Mouse (Mus musculus) midbrain, embryonic 13.5 days (tissue): ENCODE data around the gene Dmwd. TPM values are rescaled to one million over a fixed set of nuclear protein-coding genes. Genes with fewer than 3 reads are reported as not detected.

Experiments used
- ATAC-seq: fragments of 200-750 bp; cut with Nextera tagmentation; 2 replicates; pipeline ENCODE4 v1.8.0; 2017; ENCODE audit warnings: mild to moderate bottlenecking, moderate TSS enrichment, moderate library complexity
- H3K27ac ChIP-seq: fragments of 300-500 bp; sonication (generic); 2 replicates; pipeline ENCODE4 v1.5.1; 2015; ENCODE audit warnings: inconsistent platforms, mild to moderate bottlenecking, moderate library complexity
- H3K27me3 ChIP-seq: fragments of 300-500 bp; sonication (generic); 2 replicates; pipeline ENCODE4 v1.6.1; 2015; ENCODE audit warnings: mild to moderate bottlenecking, inconsistent platforms
- H3K36me3 ChIP-seq: fragments of 300-500 bp; sonication (generic); 2 replicates; pipeline ENCODE4 v1.6.1; 2015; ENCODE audit warnings: mild to moderate bottlenecking, inconsistent platforms
- H3K4me1 ChIP-seq: fragments of 300-500 bp; sonication (generic); replicated peaks from 2 replicates; pipeline ENCODE4 v1.6.1; 2015; ENCODE audit warnings: inconsistent platforms
- H3K4me2 ChIP-seq: fragments of 300-500 bp; sonication (generic); replicated peaks from 2 replicates; pipeline ENCODE4 v1.6.1; 2015; ENCODE audit warnings: moderate library complexity, mild to moderate bottlenecking, inconsistent platforms
- H3K4me3 ChIP-seq: fragments of 300-500 bp; sonication (generic); replicated peaks from 2 replicates; pipeline ENCODE4 v1.5.1; 2015; ENCODE audit warnings: mild to moderate bottlenecking, inconsistent platforms
- H3K9ac ChIP-seq: fragments of 300-500 bp; sonication (generic); replicated peaks from 2 replicates; pipeline ENCODE4 v1.6.1; 2015; ENCODE audit warnings: mild to moderate bottlenecking, inconsistent platforms
- H3K9me3 ChIP-seq: fragments of 300-500 bp; sonication (generic); 2 replicates; pipeline ENCODE4 v1.6.1; 2016; ENCODE audit warnings: mild to moderate bottlenecking, inconsistent platforms
- WGBS: fragments of 180-500 bp; shearing (Covaris S2); methylation state at CpG from one replicate; pipeline ENCODE4 v1.1.7; 2015; 5-methylcytosine and 5-hydroxymethylcytosine counted together
- polyA plus RNA-seq: library from polyadenylated mRNA; unstranded; fragments of >200 nt; fragmentation: Nextera tagmentation; extraction: Ambion mirVana; gene quantifications from 2 replicates; pipeline ENCODE4 v1.2.1, GENCODE M21; 2015

Gene Dmwd
- polyA plus RNA-seq, 1 experiment from 2014 or later = 25.3 TPM

DNA sequence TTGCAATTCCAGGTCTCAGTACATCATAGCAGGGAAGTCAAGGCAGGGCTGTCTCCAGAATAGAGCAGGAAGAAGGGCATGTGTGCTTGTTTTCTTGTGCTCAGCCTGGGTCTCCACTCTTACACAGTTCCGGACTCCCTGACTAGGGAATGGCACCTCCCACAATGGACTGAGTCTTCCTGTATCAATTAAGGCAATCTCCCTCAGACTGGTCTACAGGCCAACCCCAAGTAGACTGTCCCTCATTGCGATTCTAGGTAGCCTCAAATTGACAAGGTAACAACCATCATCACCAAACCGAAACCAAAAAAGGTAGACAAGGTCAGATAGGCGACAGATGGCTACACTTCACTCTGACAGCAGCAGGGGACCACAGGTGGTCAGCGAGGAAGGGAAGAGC is 796 bp upstream of the Dmwd start:
- Histone ChIP-seq H3K4me2 (peak overlapping the region; percentile 90), H3K36me3 (peaks cover 26% of the 10 kb centered on the region), H3K4me3 (peak overlapping the region; percentile 76), H3K27ac (0 out of 2 replicates have a peak overlapping the region, but pooled peaks have one; percentile 2), H3K4me1 (peaks cover 22% of the 10 kb centered on the region), H3K27me3 (no peaks in the 10 kb centered on the region), H3K9ac (peak overlapping the region; percentile 3; the same call in 1 of the 2 replicates), H3K9me3 (no peaks in the 10 kb centered on the region)
- 0 out of 2 replicates have a peak, but pooled peaks have one; percentile 8 for ATAC-seq
- WGBS = 62% methylated on average over 5 of the region's 5 CpGs

DNA sequence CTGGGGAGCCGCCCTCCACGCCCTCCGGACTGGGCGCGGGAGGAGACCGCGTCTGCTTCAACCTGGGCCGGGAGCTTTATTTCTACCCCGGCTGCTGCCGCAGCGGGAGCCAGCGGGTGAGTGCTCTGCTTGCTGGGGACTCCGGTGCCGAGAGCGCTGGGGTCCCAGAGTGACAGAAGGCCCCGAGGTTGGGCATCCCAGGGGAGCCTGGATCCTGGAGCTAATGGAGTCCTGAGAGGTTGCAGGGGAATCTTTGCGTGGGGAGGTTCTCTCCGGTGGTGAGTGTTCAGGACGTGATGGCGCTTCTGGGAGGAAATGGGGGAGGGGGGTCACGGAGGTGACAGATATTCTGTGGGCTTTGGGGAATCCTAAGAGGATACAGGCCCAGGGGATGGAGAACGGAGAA is 562 bp downstream of the Dmwd start:
- H3K4me2 ChIP-seq = peak overlapping the region; percentile 90
- H3K36me3 ChIP-seq = peaks cover 40% of the 10 kb centered on the region
- WGBS = under 1% methylated on average over 22 of the region's 22 CpGs
- peaks cover 22% of the 10 kb centered on the region for H3K4me1 ChIP-seq
- H3K9ac ChIP-seq = peak overlapping the region; percentile 97
- H3K9me3 ChIP-seq = no peaks in the 10 kb centered on the region
- no peaks in the 10 kb centered on the region for H3K27me3 ChIP-seq
- H3K27ac ChIP-seq = peak overlapping the region; percentile 79
- peak overlapping the region; percentile 76 for H3K4me3 ChIP-seq
- ATAC-seq = no peak; the same call in 1 of the 2 replicates

DNA sequence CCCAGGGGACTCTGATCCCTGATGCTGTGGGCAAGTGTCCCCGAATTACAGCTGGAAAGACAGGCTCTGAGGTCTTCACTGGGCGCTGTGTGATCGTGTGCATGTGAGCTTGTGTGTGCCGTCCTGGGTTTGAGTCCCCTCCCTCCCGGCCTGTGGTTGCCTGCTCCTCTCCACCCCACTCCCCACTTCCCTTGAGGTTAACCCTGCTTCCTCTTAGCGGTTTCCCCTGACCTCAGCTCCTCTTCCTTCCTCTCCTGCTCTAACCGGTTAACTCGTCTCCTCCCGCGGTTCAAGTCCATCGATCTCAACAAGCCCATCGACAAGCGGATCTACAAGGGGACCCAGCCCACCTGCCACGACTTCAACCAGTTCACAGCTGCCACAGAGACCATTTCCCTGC is 1.7 kb downstream of the Dmwd start:
- Histone ChIP-seq H3K4me2 (peak overlapping the region; percentile 90), H3K4me1 (peaks cover 22% of the 10 kb centered on the region), H3K36me3 (peaks cover 52% of the 10 kb centered on the region), H3K4me3 (peak overlapping the region; percentile 76), H3K9ac (peak overlapping the region; percentile 97; the same call in 1 of the 2 replicates), H3K27ac (no peak overlapping the region), H3K9me3 (no peaks in the 10 kb centered on the region), H3K27me3 (no peaks in the 10 kb centered on the region)
- WGBS = 75% methylated on average over 14 of the region's 14 CpGs
- ATAC-seq = no peak

DNA sequence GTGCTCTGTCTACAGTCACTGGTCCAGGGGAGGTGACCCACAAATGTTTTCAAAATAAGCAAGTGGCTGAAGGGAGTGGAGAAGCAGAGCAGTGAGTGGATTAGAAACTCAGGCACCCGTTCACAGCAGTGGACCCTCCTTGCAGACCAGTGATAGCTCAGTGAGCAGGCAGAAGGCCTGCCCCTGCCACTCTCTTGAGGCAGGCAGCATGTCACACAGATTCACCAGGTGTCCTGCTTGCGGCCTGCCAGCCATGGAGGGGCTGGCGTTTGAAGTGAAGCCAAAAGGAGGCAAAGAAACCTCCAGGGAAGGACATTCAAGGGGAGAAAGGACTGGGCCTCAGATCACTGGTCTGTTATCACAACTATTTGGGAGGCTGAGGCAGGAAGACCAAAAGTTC is 2.7 kb downstream of the Dmwd start:
- Histone ChIP-seq H3K27me3 (no peaks in the 10 kb centered on the region), H3K9ac (no peak overlapping the region), H3K36me3 (peaks cover 60% of the 10 kb centered on the region), H3K4me2 (no peak overlapping the region), H3K27ac (no peak overlapping the region), H3K4me1 (peaks cover 29% of the 10 kb centered on the region), H3K4me3 (no peak overlapping the region), H3K9me3 (no peaks in the 10 kb centered on the region)
- WGBS = 87% methylated on average over 3 of the region's 3 CpGs
- ATAC-seq = no peak

DNA sequence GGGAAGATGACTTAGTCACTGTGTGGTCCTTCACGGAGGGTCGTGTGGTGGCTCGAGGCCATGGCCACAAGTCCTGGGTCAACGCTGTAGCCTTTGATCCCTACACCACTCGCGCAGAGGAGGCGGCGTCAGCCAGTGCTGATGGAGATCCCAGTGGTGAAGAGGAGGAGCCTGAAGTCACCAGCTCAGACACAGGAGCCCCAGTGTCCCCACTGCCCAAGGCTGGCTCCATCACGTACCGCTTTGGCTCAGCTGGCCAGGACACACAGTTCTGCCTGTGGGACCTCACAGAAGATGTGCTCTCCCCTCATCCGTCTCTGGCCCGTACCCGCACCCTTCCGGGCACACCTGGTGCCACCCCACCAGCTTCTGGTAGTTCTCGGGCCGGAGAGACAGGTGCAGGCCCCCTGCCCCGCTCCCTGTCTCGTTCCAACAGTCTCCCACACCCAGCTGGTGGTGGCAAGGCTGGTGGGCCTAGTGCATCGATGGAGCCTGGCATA is 4.5 kb downstream of the Dmwd start:
- Histone ChIP-seq H3K27me3 (no peaks in the 10 kb centered on the region), H3K9ac (no peak overlapping the region), H3K36me3 (peaks cover 69% of the 10 kb centered on the region), H3K4me1 (peaks cover 41% of the 10 kb centered on the region), H3K27ac (no peak overlapping the region), H3K4me2 (no peak overlapping the region), H3K4me3 (no peak overlapping the region), H3K9me3 (no peaks in the 10 kb centered on the region)
- WGBS = 90% methylated on average over 19 of the region's 19 CpGs
- no peak for ATAC-seq

DNA sequence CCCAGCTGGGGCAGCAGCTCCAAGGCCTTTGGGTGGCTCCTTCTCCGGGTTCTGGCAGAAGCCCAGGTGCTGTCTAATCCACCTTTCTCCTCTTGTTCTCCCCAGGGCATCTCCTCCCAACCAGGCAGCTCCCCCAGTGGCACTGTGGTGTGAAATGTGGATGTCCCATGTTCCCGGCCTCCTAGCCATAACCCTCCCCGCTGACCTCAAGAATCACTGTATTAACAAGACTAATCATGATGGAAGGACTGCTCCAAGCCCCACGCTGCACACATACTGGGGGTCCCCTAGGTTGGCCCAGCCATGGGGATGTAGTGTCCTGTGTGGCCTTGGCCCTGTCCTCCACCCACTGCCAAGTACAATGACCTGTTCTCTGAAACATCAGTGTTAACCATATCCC is 6.1 kb downstream of the Dmwd start:
- ATAC-seq = no peak
- H3K27ac ChIP-seq = no peak overlapping the region
- 91% methylated on average over 4 of the region's 4 CpGs for WGBS
- H3K4me1 ChIP-seq = peaks cover 36% of the 10 kb centered on the region
- H3K27me3 ChIP-seq = no peaks in the 10 kb centered on the region
- no peak overlapping the region for H3K4me2 ChIP-seq
- H3K9ac ChIP-seq = no peak overlapping the region
- no peaks in the 10 kb centered on the region for H3K9me3 ChIP-seq
- H3K4me3 ChIP-seq = no peak overlapping the region
- peaks cover 76% of the 10 kb centered on the region for H3K36me3 ChIP-seq

DNA sequence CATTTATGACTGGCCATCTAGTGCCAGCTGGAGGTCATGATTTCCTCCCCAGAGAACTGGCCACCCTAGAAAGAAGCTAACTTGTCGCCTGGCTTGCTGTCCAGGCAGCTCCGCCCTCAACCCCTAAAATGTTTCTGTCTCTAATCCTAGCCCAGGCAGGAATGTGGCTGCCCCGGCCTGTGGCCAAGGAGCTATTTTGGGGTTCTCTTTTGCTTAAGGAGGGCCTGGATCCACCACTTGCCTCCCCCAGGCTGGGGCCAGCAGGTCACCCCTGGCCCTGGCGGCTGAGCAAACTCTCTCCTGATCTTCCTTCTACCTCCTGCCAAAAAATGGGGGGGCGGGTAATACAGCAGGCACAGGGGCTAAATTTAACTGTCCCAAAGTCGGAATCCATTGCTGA is 7.1 kb downstream of the Dmwd start:
- 59% methylated on average over 6 of the region's 6 CpGs for WGBS
- no peak for ATAC-seq
- H3K36me3 ChIP-seq = peaks cover 80% of the 10 kb centered on the region

DNA sequence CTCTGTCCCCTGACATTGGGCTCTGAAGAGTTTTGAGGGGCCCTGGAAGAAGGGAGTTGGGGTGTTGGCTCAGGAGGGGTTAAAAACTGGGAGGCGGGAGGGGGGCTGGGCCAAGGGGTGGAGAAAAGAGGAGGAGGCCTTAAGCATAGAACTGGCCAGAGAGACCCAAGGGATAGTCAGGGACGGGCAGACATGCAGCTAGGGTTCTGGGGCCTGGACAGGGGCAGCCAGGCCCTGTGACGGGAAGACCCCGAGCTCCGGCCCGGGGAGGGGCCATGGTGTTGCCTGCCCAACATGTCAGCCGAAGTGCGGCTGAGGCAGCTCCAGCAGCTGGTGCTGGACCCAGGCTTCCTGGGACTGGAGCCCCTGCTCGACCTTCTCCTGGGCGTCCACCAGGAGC is 7.7 kb downstream of the Dmwd start, which contains the start of gene Dmpk:
Dmpk (plus strand) TSS at position 149 of the 400 bp plus-strand sequence.
- H3K4me2 ChIP-seq = no peak within 1 kb of the TSS
- no peak within 1 kb of the TSS for H3K27ac ChIP-seq
- peak within 1 kb of the TSS; percentile 11; the same call in 1 of the 2 replicates for H3K9ac ChIP-seq
- H3K36me3 ChIP-seq = peaks cover 80% of the 10 kb centered on the region
- H3K27me3 ChIP-seq = no peaks in the 10 kb centered on the region
- 0 out of 2 replicates have a peak, but pooled peaks have one; percentile 24 for ATAC-seq
- WGBS = 49% methylated on average over 10 of the region's 10 CpGs
- H3K9me3 ChIP-seq = no peaks in the 10 kb centered on the region
- peaks cover 25% of the 10 kb centered on the region for H3K4me1 ChIP-seq
- H3K4me3 ChIP-seq = no peak within 1 kb of the TSS

More for the DNA sequence above, 7.1 kb downstream of the Dmwd start:
- H3K9me3 ChIP-seq = no peaks in the 10 kb centered on the region
- no peak overlapping the region for H3K9ac ChIP-seq
- no peak overlapping the region for H3K27ac ChIP-seq
- no peak overlapping the region for H3K4me3 ChIP-seq
- no peak overlapping the region for H3K4me2 ChIP-seq
- H3K27me3 ChIP-seq = no peaks in the 10 kb centered on the region
- peaks cover 27% of the 10 kb centered on the region for H3K4me1 ChIP-seq

DNA sequence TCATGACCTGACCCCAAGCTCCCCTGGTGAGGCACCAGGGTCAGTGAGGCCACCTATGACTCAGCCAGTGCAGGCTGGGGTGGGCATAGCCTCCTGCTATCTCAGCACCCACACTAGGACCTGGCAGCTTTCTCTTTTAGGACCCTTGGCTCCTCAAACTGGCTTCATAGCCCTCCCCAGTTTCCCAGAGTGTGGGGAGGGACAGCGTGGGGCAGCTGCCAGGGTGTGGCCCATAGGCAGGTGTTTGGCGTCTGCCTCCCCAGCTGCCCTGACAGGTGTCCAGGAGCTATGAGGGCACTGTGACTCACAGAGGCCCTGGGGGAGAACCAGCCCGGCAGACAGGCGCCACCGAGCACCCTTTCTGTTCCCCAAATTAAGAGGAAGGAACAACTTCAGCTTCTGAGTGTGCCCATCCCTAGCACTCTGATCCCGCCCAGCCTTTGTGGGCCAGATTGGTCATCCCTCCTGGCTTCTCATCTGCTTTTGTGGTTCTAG is 8.3 kb downstream of the Dmwd start:
- Histone ChIP-seq H3K27me3 (no peaks in the 10 kb centered on the region), H3K9ac (peak overlapping the region; percentile 11; the same call in 1 of the 2 replicates), H3K27ac (no peak overlapping the region), H3K4me3 (no peak overlapping the region), H3K9me3 (no peaks in the 10 kb centered on the region), H3K36me3 (peaks cover 78% of the 10 kb centered on the region), H3K4me1 (peaks cover 25% of the 10 kb centered on the region), H3K4me2 (no peak overlapping the region)
- 79% methylated on average over 6 of the region's 6 CpGs for WGBS
- ATAC-seq = peak; percentile 5; the same call in 1 of the 2 replicates

DNA sequence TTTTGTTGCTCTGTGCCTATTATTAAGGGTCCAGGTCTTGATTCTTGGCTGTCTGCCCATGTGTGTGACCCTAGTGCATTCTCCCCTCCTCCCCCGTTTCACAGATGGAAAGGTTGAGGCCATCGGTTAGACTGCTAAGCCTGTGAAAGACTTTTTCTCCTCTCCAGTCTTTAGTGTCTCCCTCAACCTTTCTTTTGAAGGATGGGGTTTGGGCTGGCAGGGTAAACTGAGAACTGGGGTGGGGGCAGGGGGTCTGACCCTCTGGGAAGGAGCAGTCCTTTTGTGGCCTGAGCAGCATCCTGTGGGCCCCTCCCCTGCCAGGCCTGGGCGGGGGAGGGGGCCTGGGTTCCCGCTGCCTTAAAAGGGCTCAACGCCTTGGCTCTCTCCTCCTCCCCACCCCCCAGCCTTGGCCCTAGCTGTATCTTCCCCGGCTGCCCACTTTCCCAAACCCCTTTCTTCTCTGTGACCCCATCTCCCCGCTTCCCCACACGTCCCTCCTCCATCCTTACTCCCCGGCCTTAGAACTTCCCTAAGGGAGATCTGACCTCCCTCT is 9.0 kb downstream of the Dmwd start:
- Histone ChIP-seq H3K4me3 (no peak overlapping the region), H3K27ac (no peak overlapping the region), H3K4me2 (no peak overlapping the region), H3K9me3 (no peaks in the 10 kb centered on the region), H3K36me3 (peaks cover 76% of the 10 kb centered on the region), H3K9ac (0 out of 2 replicates have a peak overlapping the region, but pooled peaks have one; percentile 8), H3K4me1 (peaks cover 25% of the 10 kb centered on the region), H3K27me3 (peaks cover 2% of the 10 kb centered on the region; the same call in 1 of the 2 replicates)
- 29% methylated on average over 9 of the region's 9 CpGs for WGBS
- no peak for ATAC-seq

DNA sequence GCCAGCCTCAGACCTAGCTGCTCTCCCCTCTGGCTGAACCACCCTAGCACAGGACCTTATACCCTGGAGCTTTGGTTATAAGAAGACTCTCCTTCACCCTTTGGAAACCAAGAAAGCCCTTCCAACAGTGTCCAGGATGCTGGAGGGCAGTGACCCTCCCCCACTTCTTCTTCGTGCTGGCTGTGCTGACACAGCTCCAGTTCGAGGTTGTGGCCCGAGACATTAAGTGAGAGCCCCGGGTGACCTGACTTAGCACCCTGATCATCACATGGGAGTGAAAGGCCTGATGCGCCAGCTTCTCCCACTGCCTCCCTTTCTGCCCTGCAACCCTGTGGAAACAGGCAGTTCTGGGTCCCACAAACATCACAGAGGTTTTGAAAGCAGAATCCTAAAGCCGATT is 9.5 kb downstream of the Dmwd start:
- H3K4me1 ChIP-seq = peaks cover 25% of the 10 kb centered on the region
- H3K4me3 ChIP-seq = no peak overlapping the region
- no peak for ATAC-seq
- H3K9ac ChIP-seq = 0 out of 2 replicates have a peak overlapping the region, but pooled peaks have one; percentile 8
- H3K27me3 ChIP-seq = peaks cover 7% of the 10 kb centered on the region; the same call in 1 of the 2 replicates
- no peak overlapping the region for H3K27ac ChIP-seq
- no peak overlapping the region for H3K4me2 ChIP-seq
- WGBS = 12% methylated on average over 6 of the region's 6 CpGs
- peaks cover 76% of the 10 kb centered on the region for H3K36me3 ChIP-seq
- H3K9me3 ChIP-seq = no peaks in the 10 kb centered on the region

DNA sequence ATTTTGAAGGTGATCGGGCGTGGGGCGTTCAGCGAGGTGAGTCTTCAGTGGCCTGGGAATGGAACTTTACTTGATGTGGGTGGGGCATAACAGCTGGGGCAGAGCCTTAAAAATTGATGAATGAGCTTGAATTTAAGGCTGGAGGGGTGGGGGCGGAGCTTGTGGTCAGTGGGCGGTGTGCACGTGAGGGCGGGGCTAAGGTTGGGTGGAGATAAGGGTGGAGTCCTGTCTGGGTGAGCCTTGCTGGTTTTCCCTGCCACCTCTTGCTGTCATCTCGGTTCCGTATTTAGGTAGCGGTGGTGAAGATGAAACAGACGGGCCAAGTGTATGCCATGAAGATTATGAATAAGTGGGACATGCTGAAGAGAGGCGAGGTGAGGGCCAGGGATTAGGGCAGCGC is 10.0 kb downstream of the Dmwd start:
- H3K4me3 ChIP-seq = no peak overlapping the region
- peaks cover 25% of the 10 kb centered on the region for H3K4me1 ChIP-seq
- no peak overlapping the region for H3K4me2 ChIP-seq
- H3K27me3 ChIP-seq = peaks cover 13% of the 10 kb centered on the region
- H3K9me3 ChIP-seq = no peaks in the 10 kb centered on the region
- no peak for ATAC-seq
- H3K36me3 ChIP-seq = peaks cover 76% of the 10 kb centered on the region
- 14% methylated on average over 14 of the region's 14 CpGs for WGBS
- no peak overlapping the region for H3K9ac ChIP-seq
- no peak overlapping the region for H3K27ac ChIP-seq
